Comparison of ENCODE assay signal across 38 mouse cellular contexts in the genomic region with DNA sequence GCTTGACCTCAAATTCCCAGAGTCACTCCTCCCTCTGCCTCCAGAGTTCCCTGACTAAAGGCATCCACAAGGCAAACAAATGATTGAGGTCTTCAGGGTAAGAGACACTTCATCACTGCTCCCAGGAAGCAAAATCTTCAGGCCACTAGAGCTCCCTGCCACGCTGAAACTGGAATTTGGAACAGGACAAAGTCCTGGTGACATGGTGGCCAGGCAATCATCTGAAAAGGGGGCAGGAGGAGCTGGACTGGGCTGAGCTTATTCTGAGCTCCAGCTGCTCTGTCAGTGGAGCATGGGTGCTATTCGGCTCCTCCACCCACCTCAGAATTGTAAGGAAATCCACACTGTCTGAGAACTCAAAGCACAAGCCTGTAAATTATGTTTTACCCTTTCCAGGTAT. TPM values are rescaled to one million over a fixed set of nuclear protein-coding genes. Genes with fewer than 3 reads are reported as not detected.
"Had no signal": no experiment of that assay in that cellular context is flagged by ENCODE, and none has a peak within 500 bp of the region (broad histone marks: within the 10 kb centered on the region; RNA-seq: fewer than 3 reads in every experiment).

No protein-coding gene starts in this region.

- H3K27me3 ChIP-seq: hindbrain, embryonic 15.5 days; limb, embryonic 13.5 days; limb, embryonic 15.5 days had no signal

- H3K4me2 ChIP-seq: heart, embryonic 13.5 days; heart, embryonic 15.5 days; hindbrain, embryonic 13.5 days; hindbrain, embryonic 15.5 days; limb, embryonic 13.5 days; limb, embryonic 15.5 days; liver, embryonic 11.5 days; liver, embryonic 13.5 days; liver, embryonic 15.5 days had no signal

- H3K9me3 ChIP-seq: heart, embryonic 13.5 days; heart, embryonic 15.5 days; hindbrain, embryonic 13.5 days; hindbrain, embryonic 15.5 days; limb, embryonic 13.5 days; limb, embryonic 15.5 days; liver, embryonic 13.5 days; liver, embryonic 15.5 days had no signal

- H3K27ac ChIP-seq: heart, embryonic 13.5 days; heart, embryonic 15.5 days; hindbrain, embryonic 13.5 days; hindbrain, embryonic 15.5 days; hindbrain, postnatal 0 days; limb, embryonic 13.5 days; limb, embryonic 15.5 days; liver, embryonic 13.5 days; liver, embryonic 15.5 days had no signal

- H3K9ac ChIP-seq: forebrain, postnatal 0 days; heart, embryonic 13.5 days; heart, embryonic 15.5 days; hindbrain, embryonic 13.5 days; hindbrain, embryonic 15.5 days; limb, embryonic 13.5 days; limb, embryonic 15.5 days; liver, embryonic 13.5 days; liver, embryonic 15.5 days had no signal

- DNase-seq: forebrain, postnatal 0 days; gastrocnemius, postnatal 14 days; gastrocnemius, postnatal 36 days; heart, adult 18-20 months; heart, postnatal 14 days; heart, postnatal 36 days; kidney, adult 11 months; kidney, postnatal 10 days; kidney, postnatal 25 days; layer of hippocampus, adult 9-11 months; layer of hippocampus, postnatal 36 days; left cerebral cortex, postnatal 4 days; liver, embryonic 13.5 days; lung, adult 18-20 months had no signal

- H3K4me3 ChIP-seq: heart, embryonic 13.5 days; heart, embryonic 15.5 days; hindbrain, embryonic 13.5 days; hindbrain, embryonic 15.5 days; limb, embryonic 13.5 days; limb, embryonic 15.5 days; liver, embryonic 13.5 days; liver, embryonic 15.5 days had no signal

- H3K4me1 ChIP-seq: heart, embryonic 13.5 days; heart, embryonic 15.5 days; hindbrain, embryonic 13.5 days; hindbrain, embryonic 15.5 days; limb, embryonic 15.5 days; liver, embryonic 13.5 days; liver, embryonic 15.5 days had no signal

- H3K36me3 ChIP-seq: heart, embryonic 13.5 days; heart, embryonic 15.5 days; hindbrain, embryonic 13.5 days; hindbrain, embryonic 15.5 days; limb, embryonic 13.5 days; limb, embryonic 15.5 days; liver, embryonic 13.5 days; liver, embryonic 15.5 days had no signal

- ATAC-seq: forebrain, postnatal 0 days; hindbrain, postnatal 0 days had no signal

RNA-seq across cellular contexts. Expression of a gene that starts 14.1 kb away (rescaled TPM):
- total RNA-seq: forebrain, postnatal 0 days; gastrocnemius, adult 18-20 months; gastrocnemius, adult 8-10 months; gastrocnemius, postnatal 14 days; gastrocnemius, postnatal 36 days; heart, adult 18-20 months; heart, postnatal 14 days; heart, postnatal 36 days; hematopoietic stem cell, adult 5-6 weeks; hindbrain, postnatal 0 days; layer of hippocampus, adult 18-20 months; layer of hippocampus, adult 8-10 months; layer of hippocampus, postnatal 14 days; layer of hippocampus, postnatal 36 days; left cerebral cortex, adult 18-20 months; left cerebral cortex, adult 8-10 months; left cerebral cortex, postnatal 10 days; left cerebral cortex, postnatal 25 days; left cerebral cortex, postnatal 4 days had no signal
- polyA plus RNA-seq: heart, embryonic 13.5 days; heart, embryonic 15.5 days; heart, postnatal 0 days; hindbrain, embryonic 11.5 days; hindbrain, embryonic 13.5 days; hindbrain, embryonic 15.5 days; hindbrain, postnatal 0 days; kidney, embryonic 16.5 days; limb, embryonic 11.5 days; limb, embryonic 13.5 days; limb, embryonic 15.5 days; liver, embryonic 11.5 days; liver, embryonic 13.5 days; liver, embryonic 15.5 days had no signal

RNA-seq across cellular contexts. Expression of a gene that starts 22.1 kb away (rescaled TPM):
- total RNA-seq: gastrocnemius, adult 18-20 months; gastrocnemius, adult 8-10 months; gastrocnemius, postnatal 14 days; gastrocnemius, postnatal 36 days; heart, adult 18-20 months; heart, postnatal 14 days; heart, postnatal 36 days; hematopoietic stem cell, adult 5-6 weeks; hindbrain, postnatal 0 days; layer of hippocampus, adult 18-20 months; layer of hippocampus, postnatal 14 days; layer of hippocampus, postnatal 36 days; left cerebral cortex, postnatal 10 days; left cerebral cortex, postnatal 25 days; left cerebral cortex, postnatal 4 days had no signal
- polyA plus RNA-seq: gonadal fat pad, adult 2 months; heart, embryonic 13.5 days; heart, embryonic 15.5 days; heart, postnatal 0 days; hindbrain, embryonic 11.5 days; hindbrain, embryonic 13.5 days; hindbrain, postnatal 0 days; kidney, embryonic 16.5 days; limb, embryonic 11.5 days; limb, embryonic 13.5 days; limb, embryonic 15.5 days; liver, embryonic 11.5 days; liver, embryonic 13.5 days; liver, embryonic 15.5 days had no signal

RNA-seq across cellular contexts. Expression of a gene that starts 30.7 kb away (rescaled TPM):
- total RNA-seq: gastrocnemius, postnatal 14 days; gastrocnemius, postnatal 36 days; hematopoietic stem cell, adult 5-6 weeks had no signal
- polyA plus RNA-seq: liver, embryonic 13.5 days had no signal

RNA-seq across cellular contexts. Expression of a gene that starts 42.7 kb away (rescaled TPM):
- total RNA-seq: forebrain, postnatal 0 days; gastrocnemius, adult 18-20 months; gastrocnemius, adult 8-10 months; gastrocnemius, postnatal 14 days; gastrocnemius, postnatal 36 days; hindbrain, postnatal 0 days; layer of hippocampus, adult 18-20 months; layer of hippocampus, adult 8-10 months; layer of hippocampus, postnatal 14 days; layer of hippocampus, postnatal 36 days; left cerebral cortex, adult 18-20 months; left cerebral cortex, adult 8-10 months; left cerebral cortex, postnatal 25 days; left cerebral cortex, postnatal 4 days had no signal
